Mouse (Mus musculus): ENCODE measurements around the gene Unc5a. TPM values are rescaled to one million over a fixed set of nuclear protein-coding genes. Genes with fewer than 3 reads are reported as not detected.
A peak's percentile ranks its signal among the peaks of the same experiment; 100 is the strongest.

Unc5a gene
- total RNA-seq, 2 experiments from 2014 or later: 7.5 to 7.9 TPM

DNA sequence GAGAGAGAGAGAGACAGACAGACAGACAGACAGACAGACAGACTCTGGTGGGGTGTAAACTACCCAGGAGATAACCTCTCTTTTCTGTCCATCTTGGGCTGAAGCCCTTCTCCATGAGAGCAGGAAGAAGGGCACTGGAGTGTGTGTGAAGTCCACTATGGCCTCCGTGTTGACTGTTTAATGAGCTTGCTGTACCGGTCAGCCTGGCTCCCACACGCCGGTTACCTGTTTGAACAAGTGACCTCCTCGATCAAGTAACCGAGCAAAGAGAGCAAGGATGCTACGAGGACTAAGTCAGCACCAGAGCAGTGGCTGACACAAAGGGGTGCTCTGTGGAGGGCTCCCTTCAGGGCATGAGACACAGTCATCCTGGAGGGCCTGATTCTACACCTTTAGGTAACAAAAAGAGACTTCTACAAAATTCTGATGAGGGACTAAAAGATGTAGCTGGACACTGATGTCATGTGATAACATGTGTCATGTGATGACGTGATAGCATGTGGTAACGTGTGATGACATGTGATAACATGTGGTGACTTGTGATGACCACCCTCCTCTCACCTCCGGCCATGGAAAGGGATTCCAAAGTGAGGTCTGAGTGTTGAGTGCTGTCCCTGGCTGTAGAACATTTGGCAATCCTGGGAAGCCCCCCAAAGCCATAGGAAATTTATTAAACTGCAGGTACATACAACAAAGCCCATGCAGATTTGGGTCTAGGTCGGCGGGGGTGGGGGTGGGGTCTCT is 68.1 kb downstream of the Unc5a start:
- no peak for TF ChIP-seq CTCF (IDR thresholded peaks at IDR 0.05)
- intact Hi-C loops (cut with DNase I): no loop called here
- Histone ChIP-seq H3K4me3 (no peak overlapping the region), H3K27ac (no peak overlapping the region)
- DNase-seq: no peak

DNA sequence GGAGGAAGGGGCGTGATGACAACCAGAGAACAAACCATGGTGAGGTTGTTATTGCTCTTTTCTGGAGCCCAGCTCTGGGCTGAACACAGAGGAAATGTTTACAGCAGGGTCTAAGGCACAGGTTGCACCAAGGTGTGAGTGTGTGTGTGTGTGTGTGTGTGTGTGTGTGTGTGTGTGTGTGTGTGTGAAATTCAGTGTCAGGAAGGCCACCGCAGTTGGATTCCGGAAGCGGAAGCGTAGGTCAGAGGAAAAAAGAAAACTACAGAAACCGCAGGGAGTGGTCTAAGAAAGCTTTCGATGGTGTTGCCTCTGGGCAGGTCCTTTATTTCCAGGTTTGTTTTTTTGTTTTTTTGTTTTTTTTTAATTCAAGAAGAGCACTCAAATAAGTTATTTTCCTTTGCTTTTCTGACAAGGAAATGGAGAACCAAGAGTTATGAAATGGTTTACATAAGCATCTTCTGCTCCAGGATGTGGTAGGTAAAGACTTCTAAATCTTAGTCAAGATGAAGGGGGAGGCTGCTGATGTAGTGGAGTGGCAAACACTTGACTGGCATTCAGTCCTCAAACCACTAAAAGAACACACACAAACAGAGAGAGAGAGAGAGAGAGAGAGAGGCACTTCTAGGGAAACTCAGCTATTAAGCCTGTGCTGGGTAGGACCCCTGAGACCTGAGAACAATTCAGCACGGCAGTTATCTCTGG is 68.8 kb downstream of the Unc5a start:
- DNase-seq: no peak
- intact Hi-C loops (cut with DNase I): no loop called here
- no peak for TF ChIP-seq CTCF (IDR thresholded peaks at IDR 0.05)

DNA sequence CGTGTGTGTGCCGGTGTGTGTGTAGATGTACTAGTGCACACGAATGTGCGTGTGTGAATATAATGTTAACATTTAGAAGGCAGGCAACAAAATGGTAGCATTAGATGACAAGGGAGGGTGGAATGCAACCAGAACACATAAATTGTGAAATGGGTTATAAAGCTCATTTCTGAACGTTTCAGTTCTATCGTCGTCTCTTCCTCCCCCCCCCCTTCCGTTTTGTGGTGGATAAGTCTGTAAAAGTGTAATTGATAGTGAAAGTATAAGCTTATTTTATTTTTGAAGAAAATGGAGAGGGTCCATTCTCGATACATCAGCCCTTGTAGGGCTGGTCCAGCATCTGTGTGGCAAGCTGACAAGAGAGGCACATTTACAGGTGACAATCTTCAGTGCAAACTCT is 69.5 kb downstream of the Unc5a start:
- intact Hi-C loops (cut with DNase I): no loop called here
- Histone ChIP-seq H3K27ac (no peak overlapping the region), H3K4me3 (no peak overlapping the region)
- no peak for TF ChIP-seq CTCF (IDR thresholded peaks at IDR 0.05)
- no peak for DNase-seq

More for the DNA sequence above, 68.8 kb downstream of the Unc5a start:
- H3K4me3 ChIP-seq: no peak overlapping the region
- no peak overlapping the region for H3K27ac ChIP-seq

DNA sequence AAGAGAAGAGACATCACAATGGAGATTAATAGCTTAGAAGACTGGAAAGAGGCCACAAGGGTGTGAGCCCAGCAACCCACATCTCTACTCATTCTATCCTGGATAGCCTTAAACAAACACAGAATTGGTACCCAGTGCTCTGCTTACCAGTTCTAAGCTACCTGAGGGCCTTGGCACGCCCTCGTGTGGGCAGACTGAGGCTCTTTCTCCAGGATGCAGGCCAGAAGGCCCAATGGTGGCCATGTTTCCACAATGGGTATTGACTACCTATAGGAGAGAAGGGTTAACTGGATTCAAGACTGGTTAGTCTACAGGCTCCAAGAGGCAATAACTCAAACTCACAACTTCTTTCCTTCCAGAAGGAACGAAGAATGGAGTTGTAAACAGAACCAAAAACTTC is 70.0 kb downstream of the Unc5a start:
- no peak for TF ChIP-seq CTCF (IDR thresholded peaks at IDR 0.05)
- intact Hi-C loops (cut with DNase I): no loop called here
- Histone ChIP-seq H3K27ac (no peak overlapping the region), H3K4me3 (no peak overlapping the region)
- DNase-seq: no peak

DNA sequence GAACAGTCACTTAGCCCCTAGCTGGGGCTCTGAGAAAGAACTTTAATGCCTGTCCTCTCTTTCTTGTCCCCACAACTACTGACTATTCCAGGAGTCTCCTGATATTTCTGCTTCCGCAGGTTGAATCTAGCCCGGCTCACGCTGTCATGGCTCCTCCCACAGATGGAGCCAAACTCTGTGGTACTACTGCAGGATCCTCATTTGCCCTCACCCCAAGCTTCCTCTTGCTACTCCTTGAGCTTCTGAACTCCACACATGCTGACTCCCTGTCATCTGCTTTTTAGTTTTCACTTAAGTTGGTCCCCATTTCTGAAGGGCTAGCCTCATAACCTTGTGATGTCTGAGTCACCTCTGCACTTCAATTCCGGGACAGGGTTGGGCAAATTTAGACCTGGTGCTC is 70.8 kb downstream of the Unc5a start:
- TF ChIP-seq CTCF (IDR thresholded peaks at IDR 0.05): no peak
- Histone ChIP-seq H3K27ac (no peak overlapping the region), H3K4me3 (no peak overlapping the region)
- DNase-seq: no peak
- intact Hi-C loops (cut with DNase I): no loop called here

DNA sequence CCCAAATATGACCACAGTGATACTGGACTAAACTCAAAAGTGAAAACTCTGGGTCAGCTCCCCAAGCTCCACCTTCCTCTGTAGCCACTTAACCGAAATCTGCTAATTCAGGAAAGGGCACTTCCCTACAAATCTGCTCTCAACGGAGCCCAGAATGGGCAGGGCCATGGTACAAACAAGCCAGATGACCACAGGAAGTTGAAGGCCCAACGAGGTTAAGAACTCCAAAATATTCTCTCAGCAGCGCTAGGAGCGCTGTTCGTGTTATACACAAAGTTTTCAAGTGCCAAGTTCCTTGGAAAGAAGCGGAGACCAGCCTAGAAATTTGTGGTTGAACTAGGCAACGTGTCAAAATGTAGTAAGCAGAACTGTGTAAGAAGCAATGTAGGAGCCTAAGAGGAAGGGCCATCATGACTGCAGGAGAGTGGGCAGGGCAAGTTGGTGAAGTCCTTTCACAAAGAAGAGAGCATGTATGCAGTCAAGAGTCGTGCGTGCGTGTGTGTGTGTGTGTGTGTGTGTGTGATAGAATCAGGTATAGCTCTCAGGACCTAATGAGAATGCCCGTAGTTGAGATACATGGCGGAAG is 72.1 kb downstream of the Unc5a start, which contains the start of gene Hk3:
Hk3 (minus strand) TSS at position 192 of the 586 bp plus-strand sequence.
- Histone ChIP-seq H3K4me3 (peak within 1 kb of the TSS; percentile 30), H3K27ac (no peak within 1 kb of the TSS)
- TF ChIP-seq CTCF (IDR thresholded peaks at IDR 0.05): no peak
- DNase-seq: no peak
- intact Hi-C loops (cut with DNase I): no loop called here

DNA sequence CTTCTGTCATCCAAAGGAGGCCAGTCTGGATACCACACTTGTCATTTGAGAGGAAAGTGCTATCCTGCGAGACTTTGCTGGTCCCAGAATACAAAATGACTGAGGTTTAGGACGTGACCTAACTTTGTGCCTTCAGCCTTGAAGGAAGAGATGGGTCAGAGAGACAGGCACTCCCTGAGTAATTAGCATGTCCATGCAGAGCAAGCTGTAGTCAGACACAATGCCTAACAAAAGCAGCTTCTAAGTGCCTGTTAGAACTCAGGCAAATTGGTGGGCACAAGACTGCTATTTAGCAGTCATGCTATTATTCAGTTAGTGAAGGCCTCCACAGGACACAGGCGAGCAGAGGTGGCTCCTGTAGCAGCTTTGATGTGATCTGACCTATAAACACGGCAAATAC is 73.0 kb downstream of the Unc5a start:
- H3K27ac ChIP-seq: 0 out of 2 replicates have a peak overlapping the region, but pooled peaks have one; percentile 12
- intact Hi-C loops (cut with DNase I): no loop called here
- TF ChIP-seq CTCF (IDR thresholded peaks at IDR 0.05): no peak

DNA sequence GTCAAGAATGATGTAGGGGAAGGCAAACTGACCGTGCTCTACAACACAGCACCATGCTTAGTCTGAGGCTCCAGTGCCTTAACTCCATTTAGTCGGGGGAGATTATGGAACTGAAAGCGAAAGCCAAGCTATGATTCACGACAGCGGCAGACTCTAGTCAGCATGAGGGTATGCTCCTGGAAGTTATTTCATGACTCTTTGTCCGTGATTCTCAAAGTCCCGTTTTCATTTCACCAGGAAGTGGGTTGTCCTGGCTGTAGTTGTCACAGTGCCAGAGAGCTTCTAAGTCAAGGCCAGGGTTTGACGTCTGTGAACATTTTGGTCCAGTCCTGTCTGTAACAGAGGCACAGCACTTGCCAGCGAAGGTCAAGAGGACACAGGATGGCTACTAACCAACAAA is 73.5 kb downstream of the Unc5a start:
- no peak for DNase-seq
- Histone ChIP-seq H3K4me3 (peak overlapping the region; percentile 23; the same call in 1 of the 2 replicates), H3K27ac (0 out of 2 replicates have a peak overlapping the region, but pooled peaks have one; percentile 12)
- intact Hi-C loops (cut with DNase I): no loop called here
- no peak for TF ChIP-seq CTCF (IDR thresholded peaks at IDR 0.05)

More for the DNA sequence above, 73.0 kb downstream of the Unc5a start:
- H3K4me3 ChIP-seq: peak overlapping the region; percentile 23; the same call in 1 of the 2 replicates
- no peak for DNase-seq

DNA sequence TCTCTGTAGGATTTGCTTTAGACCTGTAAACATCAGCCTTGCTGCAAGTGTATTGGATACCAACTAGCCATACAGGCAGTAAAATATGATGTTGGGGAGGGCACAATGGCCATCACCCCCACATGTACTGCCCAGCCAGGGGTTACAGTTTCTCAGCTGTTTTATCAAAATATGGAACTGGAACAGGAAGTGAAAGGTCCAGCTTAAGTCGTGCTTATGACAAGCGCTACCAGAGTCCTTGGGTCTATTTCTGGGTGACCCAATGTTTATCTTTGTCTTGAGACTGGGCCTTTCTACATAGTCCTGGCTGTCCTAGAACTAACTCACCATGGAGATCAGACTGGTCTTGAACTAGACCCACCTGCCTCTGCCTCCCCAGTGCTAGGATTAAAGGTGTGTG is 75.0 kb downstream of the Unc5a start:
- Histone ChIP-seq H3K27ac (no peak overlapping the region), H3K4me3 (no peak overlapping the region)
- no peak for DNase-seq
- no peak for TF ChIP-seq CTCF (IDR thresholded peaks at IDR 0.05)
- intact Hi-C loops (cut with DNase I): no loop called here

DNA sequence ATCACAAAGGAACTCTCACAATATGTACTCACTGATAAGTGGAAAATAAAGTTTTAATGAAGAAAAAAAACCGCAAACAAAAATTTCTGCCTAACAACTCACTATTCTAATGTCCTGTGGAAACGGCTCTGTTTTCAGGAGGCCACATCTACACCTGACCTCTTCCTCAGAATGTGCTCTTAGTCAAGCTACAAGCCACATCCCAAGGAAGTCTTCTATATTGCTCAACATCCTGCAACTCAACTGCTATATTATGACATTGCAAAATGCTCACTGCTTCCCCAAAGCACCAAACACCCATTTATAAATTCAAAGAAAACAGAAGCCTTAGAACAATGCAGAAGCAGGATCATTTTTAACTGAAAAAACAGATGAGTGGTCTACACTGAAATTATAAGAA is 90.8 kb downstream of the Unc5a start:
- no peak for DNase-seq
- H3K4me3 ChIP-seq: no peak overlapping the region
- intact Hi-C loops (cut with DNase I): no loop called here
- TF ChIP-seq CTCF (IDR thresholded peaks at IDR 0.05): no peak
- no peak overlapping the region for H3K27ac ChIP-seq

DNA sequence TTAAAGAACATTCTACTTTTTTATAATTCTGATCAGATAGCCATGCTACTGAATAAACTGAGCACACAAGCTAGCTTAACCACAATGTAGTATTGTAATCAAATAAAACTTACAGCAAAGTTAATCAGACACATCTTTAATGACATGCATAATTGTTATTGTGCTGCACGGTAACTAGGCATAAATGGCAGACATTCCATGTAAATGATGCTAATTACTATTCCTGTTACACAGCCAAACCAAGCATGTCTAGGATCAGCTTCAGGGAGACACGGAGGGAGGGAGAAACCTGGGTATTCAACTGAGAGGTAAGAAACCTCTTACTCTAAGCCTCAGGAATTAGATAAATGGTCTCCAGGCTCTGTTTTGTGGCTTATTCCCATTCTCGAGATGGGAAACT is 98.5 kb downstream of the Unc5a start:
- no peak for TF ChIP-seq CTCF (IDR thresholded peaks at IDR 0.05)
- Histone ChIP-seq H3K4me3 (no peak overlapping the region), H3K27ac (no peak overlapping the region)
- intact Hi-C loops (cut with DNase I): no loop called here
- DNase-seq: no peak

Other genes starting within 250 kb of the Unc5a start
- not detected for gene Cdhr2, start 247.9 kb upstream of the Unc5a start, total RNA-seq (2021)
- gene Gprin1, start 199.5 kb upstream of the Unc5a start, total RNA-seq (2021): not detected
- gene Sncb, start 182.8 kb upstream of the Unc5a start, total RNA-seq (2021): not detected
- not detected for gene Eif4e1b, start 165.4 kb upstream of the Unc5a start, total RNA-seq (2021)
- gene Tspan17, start 160.0 kb upstream of the Unc5a start, total RNA-seq (2021): 10 to 100 TPM; 15.3 to 25.3 TPM
- gene Hk3, start 72.0 kb downstream of the Unc5a start, total RNA-seq (2021): under 1 TPM; 0.23 to 0.25 TPM
- gene Uimc1, start 150.9 kb downstream of the Unc5a start, total RNA-seq (2021): 10 to 100 TPM; 12.9 to 13.4 TPM
- 10 to 100 TPM; 12.1 to 14.2 TPM for gene Zfp346, start 155.9 kb downstream of the Unc5a start, total RNA-seq (2021)
- gene Gm17617, start 184.1 kb downstream of the Unc5a start, total RNA-seq (2021): not detected
- gene Fgfr4, start 203.2 kb downstream of the Unc5a start, total RNA-seq (2021): 1 to 10 TPM; 2.1 to 2.3 TPM

All from gastrocnemius, adult 2 months (tissue).